Mouse (Mus musculus) cortical plate, adult 2 months (tissue): ENCODE results near the gene Pakap. TPM values are rescaled to one million over a fixed set of nuclear protein-coding genes. Genes with fewer than 3 reads are reported as not detected.

Source experiments
- H3K27ac ChIP-seq: fragments of 200-500 bp; 2 replicates; pipeline ENCODE4 v1.5.1; 2012; ENCODE audit warnings: low read length, control low read depth, inconsistent platforms; ENCODE audit not compliant: insufficient read depth
- H3K4me1 ChIP-seq: fragments of 200-500 bp; 2 replicates; pipeline ENCODE4 v1.6.1; 2011; ENCODE audit warnings: low read length; ENCODE audit not compliant: control insufficient read depth, insufficient read depth
- H3K4me3 ChIP-seq: fragments of 200-500 bp; 2 replicates; pipeline ENCODE4 v1.5.1; 2011; ENCODE audit warnings: mild to moderate bottlenecking, low read length, control low read depth; ENCODE audit not compliant: insufficient read depth
- CTCF ChIP-seq: fragments of 200-500 bp; IDR thresholded peaks from 2 replicates; pipeline ENCODE4 v1.5.1; 2011; ENCODE audit warnings: mild to moderate bottlenecking, control low read depth, low read length; ENCODE audit not compliant: insufficient read depth; ENCODE audit errors: extremely low read depth
- POLR2A ChIP-seq: fragments of 200-500 bp; IDR thresholded peaks from 2 replicates; pipeline ENCODE4 v1.6.1; 2011; ENCODE audit warnings: mild to moderate bottlenecking, low read length, control low read depth; ENCODE audit not compliant: insufficient read depth; ENCODE audit errors: extremely low read depth
- polyA plus RNA-seq: library from polyadenylated mRNA; depleted of rRNA; stranded (reverse); fragments of >200 nt; gene quantifications from 2 replicates; pipeline ENCODE4 v1.2.3, GENCODE M21; 2012

Gene Pakap
- polyA plus RNA-seq, 1 experiment = 7.5 TPM

- TF ChIP-seq CTCF (no peak), POLR2A (no peak)
- Histone ChIP-seq H3K4me1 (no peaks in the 10 kb centered on the region), H3K4me3 (no peak overlapping the region), H3K27ac (no peak overlapping the region)
Measured at GRCm38 (mm10) chr4:57618743-57619142, 50.8 kb downstream of the Pakap start.

GRCm38 (mm10) chr4:57622816-57623215 lies 54.8 kb downstream of the Pakap start:
- no peak overlapping the region for H3K27ac ChIP-seq
- TF ChIP-seq CTCF (no peak), POLR2A (no peak)
- H3K4me3 ChIP-seq = no peak overlapping the region

GRCm38 (mm10) chr4:57624819-57625218 lies 56.8 kb downstream of the Pakap start:
- Histone ChIP-seq H3K4me3 (no peak overlapping the region), H3K27ac (no peak overlapping the region), H3K4me1 (no peaks in the 10 kb centered on the region)
- no peak for TF ChIP-seq POLR2A
- no peak for TF ChIP-seq CTCF

More at GRCm38 (mm10) chr4:57622816-57623215, 54.8 kb downstream of the Pakap start:
- H3K4me1 ChIP-seq = no peaks in the 10 kb centered on the region

- Histone ChIP-seq H3K27ac (no peak overlapping the region), H3K4me1 (no peaks in the 10 kb centered on the region), H3K4me3 (no peak overlapping the region)
- no peak for TF ChIP-seq CTCF
- TF ChIP-seq POLR2A = no peak
Measured at GRCm38 (mm10) chr4:57625306-57625705, 57.3 kb downstream of the Pakap start.

GRCm38 (mm10) chr4:57625756-57626155 lies 57.8 kb downstream of the Pakap start:
- Histone ChIP-seq H3K4me3 (no peak overlapping the region), H3K27ac (no peak overlapping the region), H3K4me1 (no peaks in the 10 kb centered on the region)
- no peak for TF ChIP-seq CTCF
- no peak for TF ChIP-seq POLR2A

- no peak overlapping the region for H3K27ac ChIP-seq
- H3K4me1 ChIP-seq = no peaks in the 10 kb centered on the region
- H3K4me3 ChIP-seq = no peak overlapping the region
- TF ChIP-seq CTCF (no peak), POLR2A (no peak)
Measured at GRCm38 (mm10) chr4:57626921-57627320, 58.9 kb downstream of the Pakap start.

- H3K4me1 ChIP-seq = peaks cover 9% of the 10 kb centered on the region
- H3K4me3 ChIP-seq = no peak overlapping the region
- H3K27ac ChIP-seq = no peak overlapping the region
- no peak for TF ChIP-seq CTCF
- TF ChIP-seq POLR2A = no peak
Measured at GRCm38 (mm10) chr4:57632386-57632785, 64.4 kb downstream of the Pakap start.

- Histone ChIP-seq H3K4me3 (no peak overlapping the region), H3K27ac (no peak overlapping the region), H3K4me1 (peaks cover 9% of the 10 kb centered on the region)
- TF ChIP-seq CTCF (no peak), POLR2A (no peak)
Measured at GRCm38 (mm10) chr4:57633052-57633451, 65.1 kb downstream of the Pakap start.

GRCm38 (mm10) chr4:57634956-57635355 lies 67.0 kb downstream of the Pakap start:
- H3K4me3 ChIP-seq = no peak overlapping the region
- H3K4me1 ChIP-seq = peaks cover 11% of the 10 kb centered on the region
- TF ChIP-seq POLR2A = no peak
- TF ChIP-seq CTCF = no peak
- H3K27ac ChIP-seq = no peak overlapping the region

- Histone ChIP-seq H3K27ac (0 out of 2 replicates have a peak overlapping the region, but pooled peaks have one; percentile 1), H3K4me1 (peaks cover 11% of the 10 kb centered on the region), H3K4me3 (peak overlapping the region; percentile 56; the same call in 1 of the 2 replicates)
- no peak for TF ChIP-seq CTCF
- no peak for TF ChIP-seq POLR2A
Measured at GRCm38 (mm10) chr4:57636782-57637482, 69.0 kb downstream of the Pakap start.
